Mouse (Mus musculus): ENCODE measurements around the gene Zc3h18. TPM values are rescaled to one million over a fixed set of nuclear protein-coding genes. Genes with fewer than 3 reads are reported as not detected.

Zc3h18 gene
- polyA plus RNA-seq, 1 experiment from 2014 or later, result 54.8 TPM

DNA sequence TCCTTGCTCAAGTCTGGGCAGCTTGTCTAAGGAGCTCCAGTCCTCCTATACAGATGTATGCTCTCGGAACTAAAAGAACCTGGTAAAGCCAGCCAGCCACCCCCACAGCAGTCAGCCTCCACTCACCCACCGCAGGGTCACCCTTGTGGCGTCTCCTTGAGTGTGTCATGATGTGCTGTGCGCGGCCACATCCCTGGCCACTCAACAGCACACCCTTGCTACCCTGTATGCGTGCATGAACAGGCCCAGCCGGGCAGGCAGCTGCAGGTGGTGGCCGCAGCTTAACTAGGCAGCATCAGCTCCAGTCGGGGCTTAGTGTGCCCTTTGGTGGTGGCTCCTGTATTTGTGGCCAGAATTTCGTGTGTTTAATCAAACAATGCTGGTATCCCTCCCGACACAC lies 80.8 kb downstream of the Zc3h18 start:
- ATAC-seq (replicated peaks; ENCODE audit: low FRiP score) (no peak), DNase-seq (ENCODE audit: low spot score) (no peak)
- Histone ChIP-seq H3K27ac (ENCODE audit: low read depth, low read length) (no peak overlapping the region), H3K4me2 (ENCODE audit: low read depth, low read length, severe bottlenecking) (no peak overlapping the region), H3K4me3 (ENCODE audit: low read depth, low read length) (no peak overlapping the region), H3K4me1 (replicated peaks; ENCODE audit: control insufficient read depth, insufficient read depth, low read length) (peaks cover 7% of the 10 kb centered on the region), H3K27me3 (ENCODE audit: control insufficient read depth, insufficient read depth, low read length) (peaks cover 27% of the 10 kb centered on the region), H3K9me3 (ENCODE audit: control insufficient read depth, low read length) (no peaks in the 10 kb centered on the region), H3K36me3 (ENCODE audit: control insufficient read depth, insufficient read depth, low read length) (no peaks in the 10 kb centered on the region), H3K9ac (ENCODE audit: low read length) (no peak overlapping the region)
- 74% methylated on average over 11 of the region's 11 CpGs for WGBS

DNA sequence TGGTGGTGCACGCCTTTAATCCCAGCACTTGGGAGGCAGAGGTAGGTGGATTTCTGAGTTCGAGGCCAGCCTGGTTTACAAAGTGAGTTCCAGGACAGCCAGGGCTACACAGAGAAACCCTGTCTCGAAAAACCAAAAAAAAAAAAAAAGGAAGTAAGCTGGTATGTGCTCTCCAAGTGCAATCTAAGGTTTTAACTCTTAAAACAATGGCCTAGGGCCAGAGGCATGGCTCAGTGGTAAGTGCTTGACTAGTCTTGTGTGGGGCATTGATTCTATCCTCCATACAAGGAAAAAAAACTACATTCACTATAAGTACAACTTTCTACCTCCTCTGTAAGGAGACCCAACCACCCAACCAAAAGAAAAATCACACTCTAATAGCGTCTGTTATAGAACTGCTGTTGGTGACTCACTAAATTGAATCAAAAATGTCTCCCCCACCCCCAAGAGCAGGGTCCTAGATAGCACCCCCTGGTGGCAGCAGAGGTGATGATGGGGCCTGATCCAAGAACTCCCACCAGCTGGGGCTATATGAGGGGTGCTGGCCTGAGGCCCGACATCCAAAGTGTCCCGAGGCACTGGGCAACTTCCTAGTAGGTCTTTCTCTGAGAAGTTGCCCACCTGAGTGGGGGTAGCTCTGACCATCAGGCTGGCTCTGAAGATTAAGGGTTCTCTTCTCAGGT lies 83.0 kb downstream of the Zc3h18 start:
- Histone ChIP-seq H3K4me3 (ENCODE audit: low read depth, low read length) (no peak overlapping the region), H3K27ac (ENCODE audit: low read depth, low read length) (no peak overlapping the region), H3K9ac (ENCODE audit: low read length) (no peak overlapping the region), H3K27me3 (ENCODE audit: control insufficient read depth, insufficient read depth, low read length) (peaks cover 29% of the 10 kb centered on the region), H3K4me1 (replicated peaks; ENCODE audit: control insufficient read depth, insufficient read depth, low read length) (peaks cover 7% of the 10 kb centered on the region), H3K4me2 (ENCODE audit: low read depth, low read length, severe bottlenecking) (no peak overlapping the region), H3K9me3 (ENCODE audit: control insufficient read depth, low read length) (no peaks in the 10 kb centered on the region), H3K36me3 (ENCODE audit: control insufficient read depth, insufficient read depth, low read length) (no peaks in the 10 kb centered on the region)
- ATAC-seq (replicated peaks; ENCODE audit: low FRiP score) (no peak), DNase-seq (ENCODE audit: low spot score) (no peak)
- WGBS, result 57% methylated on average over 6 of the region's 6 CpGs

DNA sequence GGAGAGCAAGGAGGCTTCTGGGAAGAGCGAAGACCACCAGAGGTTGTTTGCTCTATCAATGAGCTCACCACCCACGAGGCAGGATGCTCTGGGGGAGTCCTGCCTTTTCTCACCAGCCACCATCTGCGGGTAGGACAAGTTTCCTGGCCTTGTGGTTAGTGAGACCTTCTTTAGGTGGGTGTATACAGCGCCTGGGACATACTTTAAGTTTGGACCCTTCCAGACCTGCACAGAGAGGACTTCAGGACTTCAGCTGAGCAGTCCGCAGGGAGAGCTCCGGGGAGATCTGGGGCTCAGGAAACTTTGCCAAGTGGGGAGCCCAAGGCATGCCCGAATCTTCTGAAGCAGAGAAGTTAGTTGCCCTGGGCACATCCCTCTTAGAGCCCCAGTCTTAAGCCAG lies 83.6 kb downstream of the Zc3h18 start:
- Histone ChIP-seq H3K27ac (ENCODE audit: low read depth, low read length) (no peak overlapping the region), H3K9ac (ENCODE audit: low read length) (peak overlapping the region; percentile 43), H3K4me3 (ENCODE audit: low read depth, low read length) (peak overlapping the region; percentile 24), H3K4me2 (ENCODE audit: low read depth, low read length, severe bottlenecking) (peak overlapping the region; percentile 50; the same call in 1 of the 2 replicates), H3K9me3 (ENCODE audit: control insufficient read depth, low read length) (no peaks in the 10 kb centered on the region), H3K4me1 (replicated peaks; ENCODE audit: control insufficient read depth, insufficient read depth, low read length) (peaks cover 7% of the 10 kb centered on the region), H3K36me3 (ENCODE audit: control insufficient read depth, insufficient read depth, low read length) (no peaks in the 10 kb centered on the region), H3K27me3 (ENCODE audit: control insufficient read depth, insufficient read depth, low read length) (peaks cover 29% of the 10 kb centered on the region)
- ATAC-seq (replicated peaks; ENCODE audit: low FRiP score) (no peak), DNase-seq (ENCODE audit: low spot score) (no peak)
- 32% methylated on average over 7 of the region's 7 CpGs for WGBS

DNA sequence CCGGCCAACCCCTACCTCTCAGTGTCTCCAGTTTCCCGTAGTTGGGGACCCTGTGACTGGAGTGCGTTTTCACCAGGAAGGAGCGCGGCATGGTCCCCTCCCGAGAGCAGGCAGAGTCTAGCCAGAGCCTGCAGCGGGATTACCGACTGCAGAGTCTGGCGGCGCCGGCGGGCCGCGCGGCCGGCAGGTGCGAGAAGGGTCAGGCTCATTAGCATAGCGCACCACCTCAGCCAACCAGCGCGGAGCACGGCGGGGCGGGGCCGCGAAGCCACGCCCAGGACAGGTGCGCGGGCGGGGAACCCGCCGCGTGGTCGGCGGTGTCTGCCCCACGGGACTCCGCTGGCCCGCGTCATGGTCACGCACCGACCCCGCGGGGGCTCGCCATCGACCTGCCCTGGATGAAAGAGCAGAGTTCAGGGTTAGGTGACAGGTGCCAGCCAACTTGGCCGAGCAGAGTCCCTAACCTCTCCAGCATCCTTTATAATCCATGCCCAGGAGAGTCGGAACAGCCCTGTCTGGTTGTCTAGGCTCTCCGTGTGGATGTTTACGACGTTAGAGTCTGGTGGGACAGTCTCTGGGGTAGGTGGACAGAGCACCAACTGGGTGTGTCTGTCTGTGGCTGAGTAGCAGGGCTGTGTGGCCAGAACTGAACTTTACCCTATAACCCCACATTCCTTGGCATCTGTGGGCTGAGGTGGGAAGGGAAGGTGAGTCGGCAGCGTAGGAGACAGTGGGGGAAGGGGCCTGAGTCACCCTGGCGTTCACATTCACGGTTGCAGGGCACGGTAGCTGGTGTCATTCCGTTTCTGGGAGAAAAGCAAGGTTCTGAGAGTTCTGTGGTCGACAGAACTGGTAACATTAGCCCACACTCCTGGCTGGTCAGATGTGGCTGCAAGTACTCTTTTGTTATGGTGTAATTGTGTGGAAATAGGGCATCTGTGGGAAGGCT lies 84.4 kb downstream of the Zc3h18 start, which contains the start of gene Snai3:
Gene Snai3 (minus strand): TSS at position 210 of the 949 bp plus-strand sequence.
- Histone ChIP-seq H3K4me3 (ENCODE audit: low read depth, low read length) (peak within 1 kb of the TSS; percentile 24), H3K27me3 (ENCODE audit: control insufficient read depth, insufficient read depth, low read length) (peaks cover 29% of the 10 kb centered on the region)

DNA sequence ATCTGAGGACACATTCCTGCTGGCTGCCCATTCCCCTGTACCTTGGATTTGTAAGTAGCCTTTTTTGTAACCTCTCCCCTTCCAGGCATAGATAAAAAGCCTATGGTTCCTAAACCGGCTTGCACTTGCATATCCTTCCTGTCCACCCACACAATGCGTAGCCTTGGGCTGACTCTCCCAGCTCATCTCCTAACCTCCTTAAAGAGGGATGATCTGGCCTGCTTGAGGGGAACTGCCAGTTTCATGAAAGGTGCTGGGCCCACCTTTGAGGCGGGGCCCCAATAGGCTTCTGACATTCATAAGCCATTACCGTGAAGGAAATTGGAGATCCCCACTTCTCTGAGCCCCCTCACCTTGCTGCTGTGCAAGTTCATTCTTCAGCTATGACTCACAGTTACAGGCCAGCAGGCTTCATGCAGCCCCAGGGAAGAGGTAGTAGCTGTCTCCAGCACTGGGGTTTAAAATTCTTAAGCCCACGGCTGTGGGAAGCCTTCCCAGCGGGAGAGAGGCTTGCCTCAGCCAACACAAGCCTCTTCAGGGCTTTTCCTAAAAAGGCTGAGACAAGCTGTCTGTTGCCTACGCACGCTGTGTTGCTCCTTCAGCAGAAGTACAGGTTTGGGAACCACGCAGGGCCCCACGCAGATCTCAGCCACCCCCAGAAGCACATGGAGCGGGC lies 85.2 kb downstream of the Zc3h18 start:
- Histone ChIP-seq H3K9ac (ENCODE audit: low read length) (no peak overlapping the region), H3K4me3 (ENCODE audit: low read depth, low read length) (no peak overlapping the region), H3K27ac (ENCODE audit: low read depth, low read length) (no peak overlapping the region), H3K4me1 (replicated peaks; ENCODE audit: control insufficient read depth, insufficient read depth, low read length) (peaks cover 7% of the 10 kb centered on the region), H3K4me2 (ENCODE audit: low read depth, low read length, severe bottlenecking) (no peak overlapping the region), H3K27me3 (ENCODE audit: control insufficient read depth, insufficient read depth, low read length) (peaks cover 29% of the 10 kb centered on the region), H3K36me3 (ENCODE audit: control insufficient read depth, insufficient read depth, low read length) (no peaks in the 10 kb centered on the region), H3K9me3 (ENCODE audit: control insufficient read depth, low read length) (no peaks in the 10 kb centered on the region)
- ATAC-seq (replicated peaks; ENCODE audit: low FRiP score), result no peak
- WGBS, result 58% methylated on average over 11 of the region's 11 CpGs
- no peak for DNase-seq (ENCODE audit: low spot score)

More for the DNA sequence above, 84.4 kb downstream of the Zc3h18 start, which contains the start of gene Snai3:
- peak within 1 kb of the TSS; percentile 43 for H3K9ac ChIP-seq (ENCODE audit: low read length)
- peak; percentile 69 for DNase-seq (ENCODE audit: low spot score)
- H3K9me3 ChIP-seq (ENCODE audit: control insufficient read depth, low read length), result no peaks in the 10 kb centered on the region
- peak within 1 kb of the TSS; percentile 50 for H3K4me2 ChIP-seq (ENCODE audit: low read depth, low read length, severe bottlenecking)
- H3K36me3 ChIP-seq (ENCODE audit: control insufficient read depth, insufficient read depth, low read length), result no peaks in the 10 kb centered on the region
- H3K4me1 ChIP-seq (replicated peaks; ENCODE audit: control insufficient read depth, insufficient read depth, low read length), result peaks cover 7% of the 10 kb centered on the region
- 3% methylated on average over 53 of the region's 56 CpGs for WGBS
- no peak within 1 kb of the TSS for H3K27ac ChIP-seq (ENCODE audit: low read depth, low read length)
- peak; percentile 73 for ATAC-seq (replicated peaks; ENCODE audit: low FRiP score)

DNA sequence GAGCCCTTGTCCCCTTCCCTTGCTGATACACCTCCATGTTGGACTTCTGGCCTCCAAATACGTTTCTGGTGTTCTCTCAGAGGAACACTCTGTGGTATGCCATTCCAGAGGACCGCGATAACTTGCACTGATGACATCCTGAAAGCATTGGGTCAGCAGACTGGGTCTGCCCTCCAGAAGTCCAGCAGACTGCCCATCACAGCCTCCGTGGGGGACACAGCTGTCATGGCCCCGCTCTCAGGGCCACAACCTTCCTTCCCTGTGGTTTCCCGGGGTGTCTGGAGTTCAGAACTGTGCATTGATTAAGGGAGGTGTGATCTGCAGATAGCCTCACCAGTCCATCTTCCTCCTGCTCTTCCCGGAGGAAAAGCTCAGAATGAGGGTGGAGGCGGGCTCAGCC lies 86.1 kb downstream of the Zc3h18 start:
- H3K4me2 ChIP-seq (ENCODE audit: low read depth, low read length, severe bottlenecking), result no peak overlapping the region
- H3K9ac ChIP-seq (ENCODE audit: low read length), result no peak overlapping the region
- H3K4me3 ChIP-seq (ENCODE audit: low read depth, low read length), result no peak overlapping the region
- 67% methylated on average over 8 of the region's 8 CpGs for WGBS
- DNase-seq (ENCODE audit: low spot score) (no peak), ATAC-seq (replicated peaks; ENCODE audit: low FRiP score) (no peak)
- H3K4me1 ChIP-seq (replicated peaks; ENCODE audit: control insufficient read depth, insufficient read depth, low read length), result peaks cover 7% of the 10 kb centered on the region
- no peaks in the 10 kb centered on the region for H3K9me3 ChIP-seq (ENCODE audit: control insufficient read depth, low read length)
- no peak overlapping the region for H3K27ac ChIP-seq (ENCODE audit: low read depth, low read length)
- peaks cover 29% of the 10 kb centered on the region for H3K27me3 ChIP-seq (ENCODE audit: control insufficient read depth, insufficient read depth, low read length)
- no peaks in the 10 kb centered on the region for H3K36me3 ChIP-seq (ENCODE audit: control insufficient read depth, insufficient read depth, low read length)

DNA sequence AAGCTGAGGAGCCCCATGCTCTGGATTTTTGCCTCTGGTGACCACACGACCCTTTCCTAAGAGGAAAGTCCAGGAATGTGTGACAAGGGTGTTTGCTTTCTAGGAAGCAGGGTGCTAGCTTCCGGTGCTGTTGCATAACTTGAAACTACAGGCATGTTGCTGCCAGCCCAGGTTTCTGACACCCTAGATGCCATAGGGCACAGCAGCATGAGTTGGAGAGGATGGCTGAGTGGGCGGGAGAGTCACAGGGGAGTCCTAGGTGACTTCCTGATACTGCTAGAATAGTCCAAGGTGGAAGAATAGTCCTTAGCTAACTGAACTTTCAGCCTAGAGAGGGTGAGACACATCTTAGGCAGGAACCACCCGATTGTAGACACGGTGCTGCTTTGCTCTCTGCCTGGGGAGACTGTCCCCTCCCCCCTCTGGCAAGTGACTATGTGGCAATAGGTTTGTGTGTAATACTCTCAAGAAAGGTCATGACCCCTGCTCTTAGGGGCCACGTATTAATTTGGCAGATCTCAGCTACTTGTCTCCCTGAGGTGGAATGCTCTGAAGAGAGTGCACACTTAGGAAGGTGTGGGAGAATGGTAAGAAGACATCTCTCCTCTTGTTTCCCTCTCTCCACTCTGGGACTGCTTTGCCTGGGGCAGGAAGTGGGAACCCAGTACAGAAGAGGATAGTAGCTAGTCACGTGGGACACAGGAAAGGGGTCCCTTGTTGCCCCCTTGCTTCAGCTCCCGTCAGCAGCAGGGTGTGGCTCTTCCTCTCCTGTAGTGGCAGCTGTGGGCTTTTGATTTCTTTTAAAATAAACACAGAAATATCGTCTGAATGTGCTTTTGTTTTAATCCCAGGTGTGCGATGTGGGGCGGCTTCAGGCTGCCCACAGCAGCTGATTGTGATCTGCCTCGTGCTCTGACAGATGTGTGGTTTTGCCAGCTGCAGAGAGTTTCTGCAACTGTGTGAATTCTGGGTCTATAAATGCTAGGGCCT lies 87.5 kb downstream of the Zc3h18 start:
- no peak for DNase-seq (ENCODE audit: low spot score)
- WGBS, result 71% methylated on average over 12 of the region's 12 CpGs
- Histone ChIP-seq H3K4me2 (ENCODE audit: low read depth, low read length, severe bottlenecking) (no peak overlapping the region), H3K27ac (ENCODE audit: low read depth, low read length) (no peak overlapping the region), H3K4me3 (ENCODE audit: low read depth, low read length) (no peak overlapping the region), H3K36me3 (ENCODE audit: control insufficient read depth, insufficient read depth, low read length) (no peaks in the 10 kb centered on the region), H3K9ac (ENCODE audit: low read length) (no peak overlapping the region), H3K27me3 (ENCODE audit: control insufficient read depth, insufficient read depth, low read length) (peaks cover 28% of the 10 kb centered on the region), H3K4me1 (replicated peaks; ENCODE audit: control insufficient read depth, insufficient read depth, low read length) (peaks cover 7% of the 10 kb centered on the region), H3K9me3 (ENCODE audit: control insufficient read depth, low read length) (no peaks in the 10 kb centered on the region)
- ATAC-seq (replicated peaks; ENCODE audit: low FRiP score), result no peak
